Mouse (Mus musculus) testis, adult 2 months (tissue): ENCODE data around the gene Mapk13. TPM values are rescaled to one million over a fixed set of nuclear protein-coding genes. Genes with fewer than 3 reads are reported as not detected.

Source experiments
- H3K27ac ChIP-seq: fragments of 200-500 bp; 2 replicates; pipeline ENCODE4 v1.5.1; 2012; ENCODE audit warnings: low read depth, low read length; ENCODE audit not compliant: control insufficient read depth, insufficient read depth
- H3K27me3 ChIP-seq: fragments of 200-500 bp; 2 replicates; pipeline ENCODE4 v1.6.1; 2012; ENCODE audit warnings: mild to moderate bottlenecking, low read length, moderate library complexity; ENCODE audit not compliant: control insufficient read depth, insufficient read depth
- H3K36me3 ChIP-seq: fragments of 200-500 bp; 2 replicates; pipeline ENCODE4 v1.6.1; 2012; ENCODE audit warnings: mild to moderate bottlenecking, low read length; ENCODE audit not compliant: control insufficient read depth, insufficient read depth
- H3K4me1 ChIP-seq: fragments of 200-500 bp; 2 replicates; pipeline ENCODE4 v1.6.1; 2012; ENCODE audit warnings: low read length; ENCODE audit not compliant: control insufficient read depth, insufficient read depth
- H3K4me3 ChIP-seq: fragments of 200-500 bp; 2 replicates; pipeline ENCODE4 v1.5.1; 2012; ENCODE audit warnings: low read depth, mild to moderate bottlenecking, low read length, moderate library complexity, mixed read lengths; ENCODE audit not compliant: control insufficient read depth
- CTCF ChIP-seq: fragments of 200-500 bp; IDR thresholded peaks from 2 replicates; pipeline ENCODE4 v1.5.1; 2012; ENCODE audit warnings: low read depth, mild to moderate bottlenecking, inconsistent platforms, low read length, moderate library complexity; ENCODE audit not compliant: control insufficient read depth, insufficient read depth, insufficient replicate concordance
- POLR2A ChIP-seq: fragments of 200-500 bp; IDR thresholded peaks from 2 replicates; pipeline ENCODE4 v1.6.1; 2012; ENCODE audit warnings: low read depth, mild to moderate bottlenecking, inconsistent platforms, low read length, moderate library complexity; ENCODE audit not compliant: control insufficient read depth
- polyA plus RNA-seq: library from polyadenylated mRNA; depleted of rRNA; stranded (reverse); fragments of >200 nt; gene quantifications from 2 replicates; pipeline ENCODE4 v1.2.3, GENCODE M21; 2012

The Mapk13 gene
- polyA plus RNA-seq, 1 experiment, result 2.1 TPM

DNA sequence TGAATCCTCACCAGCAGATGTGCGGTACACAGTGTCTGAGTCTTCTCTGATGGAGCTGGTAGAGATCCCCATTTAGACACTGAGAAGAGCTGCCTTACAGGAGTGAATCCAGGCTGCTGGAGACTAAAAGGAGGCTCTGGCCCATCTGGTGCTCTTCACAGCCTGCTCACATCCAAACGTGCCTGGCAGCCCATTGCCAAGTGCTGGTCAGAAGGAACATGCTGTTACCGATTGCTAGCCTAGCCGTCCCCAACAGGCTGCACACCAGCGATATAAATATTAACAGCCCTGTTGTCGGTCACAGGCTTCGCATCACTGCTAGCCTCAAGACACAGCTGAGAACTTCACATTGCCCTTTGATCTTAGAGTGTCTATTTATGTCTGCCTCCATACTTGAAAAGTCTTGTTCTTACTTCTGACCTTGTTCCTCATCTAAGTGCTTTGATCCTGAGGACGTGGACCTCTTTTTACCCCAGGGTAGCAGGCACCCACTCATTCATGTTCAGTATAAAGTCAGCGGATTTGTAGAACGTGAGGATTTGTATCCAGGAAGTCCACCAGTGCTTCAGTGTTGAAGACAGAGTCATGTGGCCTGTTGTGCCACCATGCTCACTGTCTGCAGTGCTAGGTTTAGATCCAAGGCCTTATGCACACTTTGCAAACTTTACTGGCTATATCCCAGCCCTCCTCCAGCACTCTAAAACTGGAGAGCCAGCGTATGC is 25.8 kb upstream of the Mapk13 start:
- TF ChIP-seq CTCF, result no peak
- no peak for TF ChIP-seq POLR2A
- no peaks in the 10 kb centered on the region for H3K27me3 ChIP-seq
- no peak overlapping the region for H3K4me3 ChIP-seq
- H3K4me1 ChIP-seq, result no peaks in the 10 kb centered on the region
- H3K36me3 ChIP-seq, result no peaks in the 10 kb centered on the region; the same call in 1 of the 2 replicates
- H3K27ac ChIP-seq, result no peak overlapping the region

DNA sequence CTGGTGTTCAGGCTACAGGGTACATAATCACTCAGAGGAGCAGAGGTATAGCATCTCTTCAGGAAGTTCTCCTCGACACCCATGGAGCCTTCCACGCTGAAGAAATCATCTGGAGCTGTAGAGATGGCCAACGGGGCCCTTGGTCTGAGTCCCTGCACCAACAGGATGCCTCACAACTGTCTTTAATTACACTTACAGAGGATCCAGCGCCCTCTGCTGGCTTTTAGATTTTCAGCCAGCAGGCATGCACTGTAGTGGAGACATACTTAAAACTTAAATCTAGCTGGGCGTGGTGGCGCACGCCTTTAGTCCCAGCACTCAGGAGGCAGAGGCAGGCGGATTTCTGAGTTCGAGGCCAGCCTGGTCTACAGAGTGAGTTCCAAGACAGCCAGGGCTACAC is 25.2 kb upstream of the Mapk13 start:
- TF ChIP-seq POLR2A (no peak), CTCF (no peak)
- H3K4me3 ChIP-seq, result no peak overlapping the region
- no peak overlapping the region for H3K27ac ChIP-seq
- no peaks in the 10 kb centered on the region; the same call in 1 of the 2 replicates for H3K36me3 ChIP-seq
- H3K27me3 ChIP-seq, result no peaks in the 10 kb centered on the region
- no peaks in the 10 kb centered on the region for H3K4me1 ChIP-seq

DNA sequence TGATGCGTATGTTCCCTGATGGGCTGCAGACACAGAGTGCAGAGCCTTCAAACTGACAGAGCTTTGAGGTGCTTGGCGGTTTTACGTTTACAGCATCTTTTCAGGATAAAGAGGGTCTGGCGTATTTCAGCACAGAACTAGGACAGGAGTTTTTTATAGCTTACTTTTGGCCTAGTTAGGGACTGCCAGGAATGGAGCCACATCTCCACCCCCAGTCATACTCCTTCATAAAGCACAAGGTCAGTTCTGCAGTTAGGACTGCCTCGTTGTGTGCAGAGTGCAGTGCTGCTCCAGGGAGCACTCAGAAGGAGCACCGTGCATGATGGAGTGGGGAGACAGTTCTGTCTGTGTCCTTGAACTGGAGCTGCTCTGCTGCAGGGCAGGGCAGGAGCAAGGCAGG is 23.3 kb upstream of the Mapk13 start:
- Histone ChIP-seq H3K27me3 (no peaks in the 10 kb centered on the region), H3K4me3 (no peak overlapping the region), H3K27ac (no peak overlapping the region), H3K4me1 (no peaks in the 10 kb centered on the region), H3K36me3 (no peaks in the 10 kb centered on the region; the same call in 1 of the 2 replicates)
- no peak for TF ChIP-seq POLR2A
- TF ChIP-seq CTCF, result no peak

DNA sequence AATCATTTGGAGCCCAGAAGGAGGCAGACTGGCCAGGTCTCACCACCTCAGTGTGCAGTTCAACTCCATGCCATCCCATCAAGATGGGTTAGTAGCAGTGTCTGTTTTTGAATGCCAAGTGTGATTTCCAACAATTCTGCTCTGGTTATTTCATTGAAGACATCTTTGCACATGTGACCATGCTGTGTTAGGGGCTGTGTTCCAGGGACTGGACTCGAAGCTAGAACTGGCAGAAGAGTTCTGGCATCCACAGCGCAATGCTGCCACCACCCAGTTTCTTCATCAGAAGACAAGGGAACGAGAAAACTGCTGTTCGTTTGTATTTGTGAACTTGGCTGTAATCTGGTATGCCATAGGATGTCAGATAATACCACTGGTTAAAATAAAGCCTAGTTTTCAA is 21.1 kb upstream of the Mapk13 start:
- H3K4me3 ChIP-seq, result no peak overlapping the region
- H3K4me1 ChIP-seq, result no peaks in the 10 kb centered on the region
- H3K27me3 ChIP-seq, result no peaks in the 10 kb centered on the region
- no peaks in the 10 kb centered on the region; the same call in 1 of the 2 replicates for H3K36me3 ChIP-seq
- H3K27ac ChIP-seq, result no peak overlapping the region
- TF ChIP-seq POLR2A (no peak), CTCF (no peak)

DNA sequence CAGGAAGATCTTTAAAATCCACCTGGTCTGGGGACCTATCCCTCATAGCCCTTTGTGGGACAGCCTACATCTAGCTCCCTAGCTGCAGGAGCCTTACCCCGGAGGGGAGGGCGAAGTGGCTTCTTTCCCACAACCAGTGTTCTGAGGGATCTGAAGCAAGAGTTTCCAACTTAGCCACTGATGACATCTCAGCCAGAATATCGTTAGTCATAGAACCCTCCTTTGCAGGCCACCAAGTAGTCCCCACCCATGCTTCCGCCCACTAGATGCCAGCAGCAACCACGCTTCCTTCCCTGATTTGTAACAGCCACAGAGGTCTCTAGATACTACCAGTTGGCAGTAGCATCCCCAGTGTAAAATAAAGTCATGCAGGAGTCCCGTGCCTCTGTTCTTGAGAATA is 18.5 kb upstream of the Mapk13 start:
- Histone ChIP-seq H3K4me1 (no peaks in the 10 kb centered on the region), H3K27me3 (no peaks in the 10 kb centered on the region), H3K27ac (no peak overlapping the region), H3K36me3 (no peaks in the 10 kb centered on the region; the same call in 1 of the 2 replicates), H3K4me3 (peak overlapping the region; percentile 76)
- TF ChIP-seq POLR2A (no peak), CTCF (no peak)

DNA sequence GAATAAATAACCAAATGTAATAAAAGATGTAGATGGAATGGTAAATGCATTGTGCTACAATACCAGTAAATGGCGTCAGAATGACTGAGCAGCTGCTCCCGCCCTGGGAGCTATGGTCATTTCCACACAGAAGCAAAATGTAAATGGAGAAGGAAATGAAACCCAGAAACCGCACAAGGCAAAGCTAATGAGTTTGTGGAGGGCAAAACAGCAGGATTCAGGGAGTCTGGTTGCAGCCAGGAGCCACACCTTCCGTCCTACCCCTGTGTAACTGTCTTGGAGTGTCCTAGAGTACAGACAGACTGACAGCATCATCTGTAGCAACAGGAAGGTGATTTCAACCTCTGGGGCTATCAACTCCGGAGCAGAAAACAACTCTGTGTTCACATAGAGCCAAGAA is 12.7 kb upstream of the Mapk13 start:
- Histone ChIP-seq H3K4me3 (no peak overlapping the region), H3K4me1 (no peaks in the 10 kb centered on the region), H3K36me3 (no peaks in the 10 kb centered on the region), H3K27ac (no peak overlapping the region), H3K27me3 (no peaks in the 10 kb centered on the region)
- no peak for TF ChIP-seq POLR2A
- no peak for TF ChIP-seq CTCF

DNA sequence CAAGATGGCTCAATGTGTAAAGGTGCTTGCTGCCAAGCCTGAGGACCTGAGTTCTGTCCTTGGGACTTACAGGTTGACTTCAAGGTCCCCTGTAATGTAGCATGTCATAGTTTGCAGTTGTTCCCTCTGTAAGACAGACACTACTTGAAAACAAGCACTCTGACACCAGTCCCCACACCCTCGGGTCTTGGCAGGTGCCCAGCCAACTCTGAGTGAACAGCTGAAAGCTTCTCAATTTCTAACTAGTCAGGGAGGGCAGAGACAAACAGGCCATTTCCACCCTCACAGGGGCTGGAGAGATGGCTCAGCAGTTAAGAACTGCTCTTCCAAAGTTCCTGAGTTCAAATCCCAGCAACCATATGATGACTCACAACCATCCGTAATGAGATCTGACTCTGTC is 11.6 kb upstream of the Mapk13 start:
- TF ChIP-seq POLR2A, result no peak
- TF ChIP-seq CTCF, result no peak
- Histone ChIP-seq H3K36me3 (no peaks in the 10 kb centered on the region), H3K4me3 (no peak overlapping the region), H3K4me1 (no peaks in the 10 kb centered on the region), H3K27me3 (no peaks in the 10 kb centered on the region), H3K27ac (no peak overlapping the region)

DNA sequence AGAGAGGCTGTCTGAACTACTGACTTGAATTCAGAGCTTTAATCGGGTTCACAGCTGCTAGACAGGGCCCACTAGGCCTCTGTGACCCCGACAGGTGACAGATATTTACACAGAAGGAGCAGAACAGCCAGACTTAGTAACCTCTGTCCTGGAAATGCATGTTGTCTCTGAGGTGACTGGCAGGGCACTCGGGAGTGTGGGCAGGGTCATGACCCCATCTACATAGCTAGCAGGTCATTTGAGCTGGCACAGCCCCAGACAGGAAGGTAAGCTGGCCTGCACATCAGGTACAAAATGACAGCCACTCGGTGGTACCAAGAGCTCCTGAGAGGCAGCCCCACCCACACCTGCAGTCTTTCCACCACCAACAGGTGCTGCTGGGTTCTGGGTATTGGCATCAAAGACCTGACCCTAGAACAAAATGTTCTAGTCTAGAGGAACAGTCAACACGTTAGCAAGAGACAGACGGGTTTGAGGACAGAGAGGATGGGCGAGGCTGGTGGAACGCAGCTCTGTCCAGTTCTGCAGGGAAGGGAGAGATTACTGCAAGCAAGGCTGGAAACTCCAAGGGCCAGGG is 8.3 kb upstream of the Mapk13 start:
- H3K4me3 ChIP-seq, result no peak overlapping the region
- no peak overlapping the region for H3K27ac ChIP-seq
- no peaks in the 10 kb centered on the region for H3K36me3 ChIP-seq
- H3K27me3 ChIP-seq, result no peaks in the 10 kb centered on the region
- TF ChIP-seq POLR2A (no peak), CTCF (no peak)
- H3K4me1 ChIP-seq, result no peaks in the 10 kb centered on the region
